8 mouse cellular contexts compared by ENCODE assay signal in genomic region chr7:65643861-65644421, GRCm38 (mm10). TPM values are rescaled to one million over a fixed set of nuclear protein-coding genes. Genes with fewer than 3 reads are reported as not detected.
DNase-seq lines count a peak whose midpoint lies in the region; ATAC-seq lines count a peak whose summit lies in the region.

No protein-coding gene starts in this region.

- H3K9ac ChIP-seq in liver, embryonic 11.5 days (ENCODE audit: low read depth, low read length): no peak overlapping the region
- peak overlapping the region; percentile 64 for H3K9ac ChIP-seq in neural tube, embryonic 13.5 days

- H3K4me2 ChIP-seq in liver, embryonic 11.5 days: peak overlapping the region; percentile 79
- peak overlapping the region; percentile 70 for H3K4me2 ChIP-seq in neural tube, embryonic 13.5 days

- 39% methylated on average over 6 of the region's 6 CpGs for WGBS in heart, embryonic 10.5 days
- 45% methylated on average over 6 of the region's 6 CpGs for WGBS in liver, embryonic 11.5 days
- 38% methylated on average over 6 of the region's 6 CpGs for WGBS in neural tube, embryonic 13.5 days

- DNase-seq in heart, embryonic 10.5 days (ENCODE audit: low spot score): no peak
- no peak for DNase-seq in liver, embryonic 11.5 days (ENCODE audit: low spot score)
- no peak for DNase-seq in layer of hippocampus, postnatal 25 days (ENCODE audit: extremely low spot score in 1 of 2, low spot score in 1 of 2)
- DNase-seq in retina, postnatal 1 day: no peak
- no peak for DNase-seq in frontal cortex, postnatal 14 days (ENCODE audit: low spot score in 2 of 2)

- peaks cover 49% of the 10 kb centered on the region for H3K4me1 ChIP-seq in megakaryocyte, embryonic 14.5 days
- peaks cover 27% of the 10 kb centered on the region for H3K4me1 ChIP-seq in heart, embryonic 10.5 days
- H3K4me1 ChIP-seq in liver, embryonic 11.5 days (replicated peaks; ENCODE audit: control insufficient read depth, insufficient read depth, low read length): peaks cover 20% of the 10 kb centered on the region
- peaks cover 17% of the 10 kb centered on the region for H3K4me1 ChIP-seq in neural tube, embryonic 13.5 days (replicated peaks)

- ATAC-seq in megakaryocyte, adult 5-6 weeks (ENCODE audit: poor library complexity, severe bottlenecking): no peak
- no peak for ATAC-seq in liver, embryonic 11.5 days (replicated peaks; ENCODE audit: low FRiP score)
- peak; percentile 10 for ATAC-seq in neural tube, embryonic 13.5 days (ENCODE audit: low read depth)

- no peaks in the 10 kb centered on the region for H3K27me3 ChIP-seq in megakaryocyte, embryonic 14.5 days (replicated peaks)
- H3K27me3 ChIP-seq in heart, embryonic 10.5 days (ENCODE audit: insufficient read depth, poor library complexity, severe bottlenecking): peaks cover 10% of the 10 kb centered on the region; the same call in 1 of the 2 replicates
- H3K27me3 ChIP-seq in liver, embryonic 11.5 days (replicated peaks; ENCODE audit: control insufficient read depth, insufficient read depth, low read length): no peaks in the 10 kb centered on the region; the same call in 1 of the 2 replicates
- peaks cover 10% of the 10 kb centered on the region for H3K27me3 ChIP-seq in neural tube, embryonic 13.5 days

- peak overlapping the region; percentile 92 for H3K4me3 ChIP-seq in megakaryocyte, embryonic 14.5 days (replicated peaks)
- H3K4me3 ChIP-seq in heart, embryonic 10.5 days: peak overlapping the region; percentile 78
- H3K4me3 ChIP-seq in liver, embryonic 11.5 days (ENCODE audit: low read depth, low read length): peak overlapping the region; percentile 85
- peak overlapping the region; percentile 58 for H3K4me3 ChIP-seq in neural tube, embryonic 13.5 days

- peaks cover 25% of the 10 kb centered on the region for H3K36me3 ChIP-seq in megakaryocyte, embryonic 14.5 days (replicated peaks; ENCODE audit: low read length)
- peaks cover 17% of the 10 kb centered on the region for H3K36me3 ChIP-seq in heart, embryonic 10.5 days
- H3K36me3 ChIP-seq in liver, embryonic 11.5 days (ENCODE audit: control insufficient read depth, insufficient read depth, low read length): peaks cover 8% of the 10 kb centered on the region
- H3K36me3 ChIP-seq in neural tube, embryonic 13.5 days: peaks cover 13% of the 10 kb centered on the region

- H3K9me3 ChIP-seq in megakaryocyte, embryonic 14.5 days: no peaks in the 10 kb centered on the region
- no peaks in the 10 kb centered on the region for H3K9me3 ChIP-seq in heart, embryonic 10.5 days
- no peaks in the 10 kb centered on the region for H3K9me3 ChIP-seq in liver, embryonic 11.5 days (ENCODE audit: control insufficient read depth, low read length)
- no peaks in the 10 kb centered on the region; the same call in 1 of the 2 replicates for H3K9me3 ChIP-seq in neural tube, embryonic 13.5 days

- H3K27ac ChIP-seq in heart, embryonic 10.5 days: no peak overlapping the region
- H3K27ac ChIP-seq in liver, embryonic 11.5 days (ENCODE audit: low read depth, low read length): no peak overlapping the region; the same call in 1 of the 2 replicates
- peak overlapping the region; percentile 46; the same call in 1 of the 2 replicates for H3K27ac ChIP-seq in neural tube, embryonic 13.5 days (replicated peaks)

RNA-seq across cellular contexts. Expression of gene Tarsl2, which starts 0.8 kb away (rescaled TPM):
- 1.2 and 2.3 TPM in 2 replicates for polyA plus RNA-seq in megakaryocyte, embryonic 14.5 days (2012; ENCODE audit: insufficient read depth, low replicate concordance)
- 3.4 and 3.9 TPM in 2 replicates for total RNA-seq in megakaryocyte, adult 5-6 weeks (2015)
- total RNA-seq in megakaryocyte, adult 5-6 weeks (2017): 8.3 and 11.6 TPM in 2 replicates
- 13.1 and 17.4 TPM in 2 replicates for polyA plus RNA-seq in heart, embryonic 10.5 days (2016; fragmentation: Nextera tagmentation; extraction: Ambion mirVana)
- 35.4 and 39.3 TPM in 2 replicates for polyA plus RNA-seq in liver, embryonic 11.5 days (2014; fragmentation: Nextera tagmentation; extraction: Ambion mirVana)
- polyA plus RNA-seq in neural tube, embryonic 13.5 days (2015; fragmentation: Nextera tagmentation; extraction: Ambion mirVana): 13.3 and 15.6 TPM in 2 replicates
- total RNA-seq in layer of hippocampus, postnatal 25 days (2021): 10 to 100 TPM; 36.2 to 36.7 TPM

RNA-seq across cellular contexts. Expression of gene Tm2d3, which starts 47.0 kb away (rescaled TPM):
- polyA plus RNA-seq in megakaryocyte, embryonic 14.5 days (2012; ENCODE audit: insufficient read depth, low replicate concordance): 14.8 and 14.9 TPM in 2 replicates
- 27.7 and 29.5 TPM in 2 replicates for total RNA-seq in megakaryocyte, adult 5-6 weeks (2015)
- 43.5 and 44.2 TPM in 2 replicates for total RNA-seq in megakaryocyte, adult 5-6 weeks (2017)
- 50.1 and 59.0 TPM in 2 replicates for polyA plus RNA-seq in heart, embryonic 10.5 days (2016; fragmentation: Nextera tagmentation; extraction: Ambion mirVana)
- 58.2 and 61.0 TPM in 2 replicates for polyA plus RNA-seq in liver, embryonic 11.5 days (2014; fragmentation: Nextera tagmentation; extraction: Ambion mirVana)
- polyA plus RNA-seq in neural tube, embryonic 13.5 days (2015; fragmentation: Nextera tagmentation; extraction: Ambion mirVana): 83.9 and 87.3 TPM in 2 replicates
- total RNA-seq in layer of hippocampus, postnatal 25 days (2021): 10 to 100 TPM; 45.4 to 51.6 TPM
